Mouse (Mus musculus) heart, postnatal 14 days (tissue): Measurements from ENCODE around the gene Shisa8. TPM values are rescaled to one million over a fixed set of nuclear protein-coding genes. Genes with fewer than 3 reads are reported as not detected.

Experiments
- DNase-seq, 2 experiments: peaks; one replicate each; pipeline ENCODE4 v3.0.0; 2021 to 2022
- intact Hi-C: fragments of 180-260 bp; cut with DNase I; formaldehyde crosslinking; loops from one replicate; pipeline ENCODE4 v1.15.1; 2025
- total RNA-seq, 2 experiments: library from RNA; stranded (reverse); gene quantifications; 2 replicates each; pipeline ENCODE4 v1.2.3; 2021

Gene Shisa8
- total RNA-seq, 2 experiments from 2014 or later = 0.14 to 0.34 TPM

- DNase-seq = no peak
- intact Hi-C loops = no loop called here
Observed at GRCm38 (mm10) chr15:82182311-82182710, 30.3 kb downstream of the Shisa8 start.

GRCm38 (mm10) chr15:82181131-82181530 is 31.5 kb downstream of the Shisa8 start:
- intact Hi-C loops = no loop called here

DNA sequence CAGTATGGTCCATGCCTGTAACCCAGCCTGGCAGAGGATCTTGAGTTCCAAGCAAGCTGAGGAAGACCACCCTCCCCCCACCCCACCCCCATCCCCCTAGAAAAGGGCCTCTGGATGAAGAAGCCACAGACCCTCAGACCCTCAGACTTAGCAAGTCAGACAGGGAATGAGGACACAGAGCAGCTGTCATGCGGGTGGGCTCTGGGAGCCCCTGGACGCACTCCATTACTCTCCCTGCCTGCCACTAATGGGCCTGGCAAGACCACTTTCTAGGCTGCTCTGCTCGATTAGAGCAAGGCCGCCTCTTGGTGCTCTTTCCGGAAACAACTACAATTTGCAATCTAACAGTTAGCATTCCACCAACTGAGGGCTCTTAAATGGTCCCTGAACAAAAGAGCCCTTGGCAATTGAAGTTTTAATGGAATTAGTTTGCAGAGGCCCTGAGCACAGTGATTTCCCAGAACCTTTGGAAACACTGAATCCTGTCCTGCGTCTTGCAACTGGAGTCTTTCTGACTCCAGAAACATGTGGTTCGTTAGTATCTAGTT is 34.8 kb downstream of the Shisa8 start:
- no peak for DNase-seq
- intact Hi-C loops = no loop called here

More at GRCm38 (mm10) chr15:82181131-82181530, 31.5 kb downstream of the Shisa8 start:
- DNase-seq = no peak

DNA sequence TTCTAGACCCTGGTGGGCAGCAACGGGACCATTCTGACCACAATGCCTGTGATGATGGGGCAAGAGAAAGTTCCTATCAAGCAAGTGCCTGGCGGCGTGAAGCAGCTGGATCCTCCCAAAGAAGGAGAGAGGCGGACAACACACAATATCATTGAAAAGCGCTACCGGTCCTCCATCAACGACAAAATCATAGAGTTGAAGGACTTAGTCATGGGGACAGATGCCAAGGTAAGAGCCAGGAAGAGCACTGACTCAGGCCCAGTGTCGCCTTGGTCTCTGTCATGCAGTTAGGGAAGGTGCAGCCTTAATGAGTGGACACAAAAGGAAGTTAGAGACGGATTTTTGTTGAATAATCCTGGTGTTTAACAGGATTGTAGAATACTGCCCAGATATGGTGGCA is 37.5 kb downstream of the Shisa8 start:
- DNase-seq = no peak
- intact Hi-C loops = no loop called here

DNA sequence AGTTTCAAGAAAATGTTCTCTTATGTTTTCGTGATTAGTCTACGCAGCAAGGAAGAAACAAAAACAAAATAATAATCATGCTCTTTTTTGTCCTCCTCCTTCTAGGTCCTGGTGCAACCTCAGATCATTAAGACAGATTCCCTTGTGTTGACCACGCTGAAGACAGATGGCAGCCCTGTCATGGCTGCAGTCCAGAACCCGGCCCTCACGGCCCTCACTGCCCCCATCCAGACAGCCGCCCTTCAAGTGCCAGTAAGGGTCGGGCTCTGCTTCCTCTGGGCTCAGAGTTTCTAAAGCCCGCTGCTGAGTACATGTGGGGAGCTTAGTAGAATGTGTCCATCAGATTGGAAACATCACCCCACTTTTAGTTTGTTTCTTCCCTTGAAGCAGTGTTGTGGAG is 40.0 kb downstream of the Shisa8 start:
- intact Hi-C loops = no loop called here

GRCm38 (mm10) chr15:82170437-82171377 is 41.9 kb downstream of the Shisa8 start:
- DNase-seq = no peak

More for the DNA sequence above, 40.0 kb downstream of the Shisa8 start:
- DNase-seq = no peak

GRCm38 (mm10) chr15:82169671-82170070 is 42.9 kb downstream of the Shisa8 start:
- DNase-seq = no peak
- intact Hi-C loops = no loop called here

More at GRCm38 (mm10) chr15:82170437-82171377, 41.9 kb downstream of the Shisa8 start:
- intact Hi-C loops = no loop called here

DNA sequence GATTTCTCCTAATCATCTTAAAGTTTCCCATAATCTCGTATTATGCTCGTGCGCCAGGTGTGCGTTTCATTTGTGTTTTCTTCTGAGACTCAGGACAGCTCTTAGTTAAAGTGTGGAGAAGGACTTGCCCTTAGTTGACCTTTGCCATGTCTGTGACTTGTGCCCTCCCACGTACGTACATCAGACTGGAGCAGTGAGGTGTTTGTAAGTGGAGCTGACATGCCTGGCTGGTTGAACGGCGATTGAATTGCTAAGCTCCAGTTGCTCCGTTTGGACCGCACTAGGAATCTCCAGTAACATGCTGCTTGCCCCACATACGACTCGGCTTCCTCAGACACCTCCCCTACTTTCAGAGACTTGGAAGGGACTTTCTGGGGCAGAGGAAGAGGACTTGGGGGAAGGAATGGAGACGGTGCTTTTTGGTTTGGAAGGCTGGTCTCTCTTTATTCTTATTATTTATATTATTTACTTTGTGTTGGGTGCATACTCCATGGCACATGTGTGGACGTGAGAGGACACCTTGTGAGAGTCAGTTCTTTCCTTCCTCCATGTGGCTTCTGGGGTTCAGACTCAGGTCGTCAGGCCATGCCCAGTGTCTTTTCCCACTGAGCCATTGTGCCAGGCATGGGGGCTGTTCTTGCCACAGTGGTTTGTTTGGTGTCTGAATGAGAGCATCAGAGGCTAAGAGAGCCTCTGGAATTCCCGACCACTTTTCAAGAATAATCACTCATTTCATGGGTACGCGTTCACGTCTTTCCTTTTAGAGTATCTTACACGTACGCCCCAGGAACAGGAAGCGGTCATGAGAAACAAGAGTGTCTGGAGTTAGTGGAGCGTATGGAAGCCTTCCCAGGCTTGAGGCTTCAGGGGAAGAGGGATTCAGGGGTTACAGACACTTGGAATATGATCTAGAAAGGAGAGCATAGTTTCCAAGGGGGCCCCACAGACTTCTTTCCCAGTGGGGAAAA is 45.1 kb downstream of the Shisa8 start:
- no peak for DNase-seq
- intact Hi-C loops = no loop called here

DNA sequence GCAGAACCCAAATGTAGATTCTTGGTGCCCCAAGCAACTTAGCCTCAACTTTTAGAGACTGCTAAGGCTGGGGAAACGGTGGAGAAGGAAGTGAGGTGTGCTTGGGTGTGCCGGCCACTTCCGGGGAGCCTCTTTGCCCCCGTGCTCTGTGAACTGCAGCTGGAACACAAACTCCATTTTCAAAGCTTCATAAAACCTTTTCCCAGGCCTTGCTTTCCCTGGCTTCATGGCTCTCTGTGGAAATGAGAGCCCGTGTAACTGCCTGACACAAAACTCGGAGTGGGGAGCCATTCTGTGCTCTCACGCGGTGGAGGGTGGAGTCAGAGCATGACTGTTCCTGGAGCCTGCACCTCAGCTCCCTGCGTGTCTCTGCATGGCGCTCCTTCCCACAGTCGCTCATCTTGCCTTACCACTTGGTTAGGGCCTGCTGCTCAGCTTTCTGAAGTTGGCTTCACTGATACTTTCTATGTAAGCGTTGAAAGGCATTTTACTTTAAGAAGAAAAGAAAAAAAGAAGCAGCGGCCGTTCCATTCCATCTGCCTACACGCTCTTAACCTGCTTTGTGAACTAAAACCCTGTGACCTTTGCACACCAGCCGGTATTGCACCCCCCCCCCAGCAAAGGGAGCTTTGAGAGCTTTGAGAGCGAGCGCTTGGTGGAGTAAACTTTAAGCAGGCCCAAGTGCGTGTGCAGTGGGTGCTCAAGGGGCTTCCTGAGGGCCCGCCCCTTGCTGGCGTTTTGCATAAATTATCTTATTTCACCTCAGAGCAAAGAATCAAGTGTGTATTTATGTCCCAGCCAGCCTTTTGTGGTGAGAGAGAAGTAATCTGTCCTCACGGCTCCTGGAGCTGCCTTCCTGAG is 46.1 kb downstream of the Shisa8 start:
- no peak for DNase-seq
- intact Hi-C loops = no loop called here

DNA sequence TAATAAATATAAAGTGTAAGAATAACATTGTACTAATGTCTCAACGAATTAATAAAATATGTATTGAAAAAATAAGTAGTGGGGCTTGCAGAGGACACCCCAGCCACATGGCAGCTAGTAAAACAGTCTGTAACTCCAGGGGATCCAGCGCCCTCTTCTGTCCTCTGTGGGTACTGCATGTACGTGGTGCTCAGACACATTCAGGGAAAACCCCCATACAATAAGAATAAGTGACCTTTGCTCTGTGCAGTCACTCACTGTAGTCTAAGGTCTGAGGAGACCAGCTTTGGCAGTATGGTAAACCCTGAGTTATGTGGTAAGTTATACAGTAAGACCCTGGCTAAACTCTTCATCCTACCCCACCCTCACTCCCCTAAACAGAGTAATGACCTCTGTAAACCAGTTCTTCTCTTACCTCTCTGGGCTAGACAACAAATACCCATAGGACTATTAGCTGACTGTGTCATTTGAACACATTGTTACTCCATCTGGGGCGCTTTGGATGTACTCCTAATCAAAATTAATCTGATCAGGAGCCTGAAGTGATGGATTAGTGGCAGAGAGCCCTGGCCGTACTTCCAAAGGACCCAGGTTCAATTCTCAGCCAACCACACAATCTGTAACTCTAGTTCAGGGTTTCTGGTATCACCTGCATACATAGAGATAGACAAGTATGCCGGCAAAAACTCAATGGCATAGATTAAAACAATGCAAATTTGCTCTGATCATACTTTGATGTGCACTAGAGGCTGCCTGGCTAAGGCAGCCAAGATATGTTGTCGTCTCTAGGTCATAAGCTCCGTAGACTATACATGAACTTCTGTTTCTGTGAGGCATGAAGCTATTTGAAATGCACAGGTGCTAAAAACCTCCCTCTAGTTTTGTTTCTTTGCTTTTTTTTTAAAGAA is 47.0 kb downstream of the Shisa8 start:
- intact Hi-C loops = loop anchor here (2.0 kb wide), 2 partner anchors 27 to 101 kb away; no protein-coding TSS in a partner anchor
- DNase-seq = peak; percentile 80 to 88

DNA sequence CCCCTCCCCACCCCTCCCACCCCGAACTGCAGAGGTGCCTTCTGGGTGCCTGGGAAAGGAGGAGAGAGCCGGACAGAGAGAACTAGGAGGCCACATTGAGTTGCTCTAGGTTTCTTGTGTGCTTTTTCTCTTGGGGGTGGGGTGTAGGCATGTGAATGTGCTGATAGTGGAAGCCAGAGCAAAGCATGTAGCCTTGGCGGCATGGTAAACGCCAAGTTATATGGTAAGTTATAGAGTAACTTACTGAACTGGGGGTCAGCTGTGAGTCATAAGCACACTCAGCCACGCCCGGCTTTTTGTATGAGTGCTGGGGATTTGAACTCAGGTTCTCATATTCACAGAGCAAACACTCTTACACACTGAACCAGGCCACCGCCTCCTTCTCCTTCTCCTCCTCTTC is 48.1 kb downstream of the Shisa8 start:
- intact Hi-C loops = loop anchor here (2.0 kb wide), 2 partner anchors 26 to 100 kb away; no protein-coding TSS in a partner anchor
- DNase-seq = no peak

- intact Hi-C loops = loop anchor here (2.0 kb wide), 2 partner anchors 25 to 99 kb away; no protein-coding TSS in a partner anchor
Observed at GRCm38 (mm10) chr15:82164061-82164399, 48.6 kb downstream of the Shisa8 start.

GRCm38 (mm10) chr15:82163356-82164060 is 49.1 kb downstream of the Shisa8 start:
- intact Hi-C loops = loop anchor here (2.0 kb wide), 2 partner anchors 25 to 99 kb away; no protein-coding TSS in a partner anchor
- DNase-seq = no peak

More at GRCm38 (mm10) chr15:82164061-82164399, 48.6 kb downstream of the Shisa8 start:
- DNase-seq = no peak

- no peak for DNase-seq
- intact Hi-C loops = no loop called here
Observed at GRCm38 (mm10) chr15:82161965-82162600, 50.5 kb downstream of the Shisa8 start.

DNA sequence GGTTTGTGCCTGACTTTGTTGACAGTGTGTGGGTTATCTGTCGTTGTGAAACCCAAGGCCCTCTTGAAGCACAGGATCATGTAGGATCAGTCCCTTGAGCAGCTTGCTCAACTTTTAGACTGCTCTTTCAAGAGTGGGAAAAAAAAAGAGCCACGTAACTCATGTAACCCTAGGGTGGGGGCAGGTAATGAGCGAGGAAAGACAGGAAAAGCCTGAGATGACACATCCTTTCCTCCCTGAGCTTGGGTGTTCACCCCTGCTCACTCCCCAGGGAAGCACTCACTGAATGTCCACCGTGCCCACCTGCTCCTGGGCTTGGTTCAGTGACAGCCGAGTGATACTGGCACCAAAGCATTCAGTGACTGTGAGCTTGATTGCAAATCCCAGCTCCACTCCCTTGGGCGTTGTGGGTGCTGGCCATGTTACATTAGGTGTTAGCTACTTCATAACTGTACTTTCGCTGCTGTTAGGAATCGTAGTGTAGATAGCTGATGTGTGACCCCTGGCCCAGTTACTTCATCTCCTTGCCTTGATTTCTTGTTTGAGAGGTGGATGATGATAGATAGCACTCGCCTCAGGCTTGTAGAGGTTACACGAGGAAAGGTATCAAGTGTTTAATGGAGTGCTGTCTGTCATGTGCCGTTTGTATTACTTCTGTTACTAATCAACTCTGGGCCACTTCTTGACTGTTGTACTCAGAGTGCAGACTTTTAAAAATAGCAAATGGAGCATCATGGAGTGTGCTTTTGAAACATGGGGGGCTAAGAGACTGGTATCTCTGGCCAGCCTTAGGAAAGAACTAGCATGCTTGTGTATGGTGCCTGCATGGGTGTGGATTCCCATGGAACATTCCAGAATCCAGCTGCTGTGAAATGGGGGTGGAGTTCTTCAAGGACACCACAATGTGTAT is 51.6 kb downstream of the Shisa8 start:
- intact Hi-C loops = no loop called here

GRCm38 (mm10) chr15:82159471-82159870 is 53.1 kb downstream of the Shisa8 start:
- DNase-seq = no peak
- intact Hi-C loops = no loop called here

More for the DNA sequence above, 51.6 kb downstream of the Shisa8 start:
- no peak for DNase-seq
